Mouse (Mus musculus) kidney, embryonic 16.5 days (tissue): ENCODE measurements around the gene Gtf3c5. TPM values are rescaled to one million over a fixed set of nuclear protein-coding genes. Genes with fewer than 3 reads are reported as not detected.

ENCODE experiments used
- ATAC-seq: fragments of 200-750 bp; cut with Nextera tagmentation; 2 replicates; pipeline ENCODE4 v1.8.0; 2017; ENCODE audit warnings: moderate TSS enrichment; ENCODE audit not compliant: low FRiP score, low TSS enrichment
- H3K27ac ChIP-seq: fragments of 300-500 bp; sonication (generic); 2 replicates; pipeline ENCODE4 v1.5.1; 2014; ENCODE audit warnings: low read length
- H3K27me3 ChIP-seq: fragments of 300-500 bp; sonication (generic); 2 replicates; pipeline ENCODE4 v1.6.1; 2014; ENCODE audit warnings: low read length, control low read depth, mixed read lengths; ENCODE audit not compliant: insufficient read depth
- H3K36me3 ChIP-seq: fragments of 300-500 bp; sonication (generic); 2 replicates; pipeline ENCODE4 v1.6.1; 2014; ENCODE audit warnings: low read length, control low read depth, mixed read lengths; ENCODE audit not compliant: insufficient read depth
- H3K4me1 ChIP-seq: fragments of 300-500 bp; sonication (generic); 2 replicates; pipeline ENCODE4 v1.6.1; 2014; ENCODE audit warnings: low read length, control low read depth, mixed read lengths; ENCODE audit not compliant: insufficient read depth
- H3K4me2 ChIP-seq: fragments of 300-500 bp; sonication (generic); replicated peaks from 2 replicates; pipeline ENCODE4 v1.6.1; 2014; ENCODE audit warnings: low read depth, low read length
- H3K4me3 ChIP-seq: fragments of 300-500 bp; sonication (generic); 2 replicates; pipeline ENCODE4 v1.5.1; 2014; ENCODE audit warnings: mild to moderate bottlenecking, low read length
- H3K9ac ChIP-seq: fragments of 300-500 bp; sonication (generic); replicated peaks from 2 replicates; pipeline ENCODE4 v1.6.1; 2014; ENCODE audit warnings: low read length
- H3K9me3 ChIP-seq: fragments of 300-500 bp; sonication (generic); 2 replicates; pipeline ENCODE4 v1.6.1; 2016; ENCODE audit warnings: low read length, control low read depth
- WGBS: fragments of 180-500 bp; shearing (Covaris S2); extraction: QIAGEN DNeasy Blood & Tissue Kit; methylation state at CpG from one replicate; pipeline ENCODE4 v1.1.7; 2014; 5-methylcytosine and 5-hydroxymethylcytosine counted together
- microRNA-seq: library from miRNA; unstranded; fragments of <30 nt; microRNA quantifications from one replicate; pipeline ENCODE4, GENCODE M21; 2016
- polyA plus RNA-seq: library from polyadenylated mRNA; unstranded; fragments of >200 nt; fragmentation: Nextera tagmentation; extraction: Ambion mirVana; gene quantifications from 2 replicates; pipeline ENCODE4 v1.2.1, GENCODE M21; 2015

The Gtf3c5 gene
- polyA plus RNA-seq, 1 experiment from 2014 or later, result 48.5 TPM

DNA sequence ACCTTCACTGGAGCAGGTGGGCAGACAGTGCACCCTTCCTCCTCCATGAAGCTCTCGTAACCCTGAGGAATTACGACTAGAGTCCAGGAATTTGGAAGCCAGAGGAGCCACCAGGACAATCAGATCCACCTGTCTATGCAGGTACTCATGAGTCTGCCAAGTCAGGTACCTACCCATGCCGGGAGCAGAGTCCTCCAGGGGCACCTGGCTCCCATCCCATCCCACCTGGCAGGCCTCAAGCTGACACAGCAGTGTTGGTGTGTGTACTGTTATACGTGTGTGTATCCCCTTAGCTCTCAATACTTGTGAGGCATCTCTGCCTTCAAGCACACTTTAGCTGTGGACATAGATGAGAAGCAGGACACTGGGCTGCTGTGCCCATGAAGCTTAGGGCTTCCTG is 61.4 kb downstream of the Gtf3c5 start:
- Histone ChIP-seq H3K9me3 (no peaks in the 10 kb centered on the region), H3K4me1 (peaks cover 36% of the 10 kb centered on the region), H3K4me3 (no peak overlapping the region), H3K36me3 (no peaks in the 10 kb centered on the region), H3K27ac (no peak overlapping the region), H3K9ac (no peak overlapping the region), H3K4me2 (no peak overlapping the region), H3K27me3 (no peaks in the 10 kb centered on the region)
- WGBS, result 80% methylated on average over 4 of the region's 4 CpGs
- no peak for ATAC-seq

- Histone ChIP-seq H3K4me2 (no peak overlapping the region), H3K9ac (no peak overlapping the region), H3K4me1 (peaks cover 33% of the 10 kb centered on the region), H3K9me3 (no peaks in the 10 kb centered on the region), H3K27me3 (no peaks in the 10 kb centered on the region), H3K27ac (no peak overlapping the region), H3K36me3 (no peaks in the 10 kb centered on the region), H3K4me3 (no peak overlapping the region)
- 77% methylated on average over 6 of the region's 6 CpGs for WGBS
- no peak for ATAC-seq
Measured at GRCm38 (mm10) chr2:28521571-28522151, 61.9 kb downstream of the Gtf3c5 start.

GRCm38 (mm10) chr2:28520581-28520980 is 63.0 kb downstream of the Gtf3c5 start:
- 81% methylated on average over 5 of the region's 5 CpGs for WGBS
- Histone ChIP-seq H3K36me3 (no peaks in the 10 kb centered on the region), H3K9ac (no peak overlapping the region), H3K4me3 (no peak overlapping the region), H3K27ac (no peak overlapping the region), H3K9me3 (no peaks in the 10 kb centered on the region), H3K27me3 (no peaks in the 10 kb centered on the region), H3K4me2 (no peak overlapping the region), H3K4me1 (peaks cover 25% of the 10 kb centered on the region)
- ATAC-seq, result no peak

GRCm38 (mm10) chr2:28518231-28518630 is 65.3 kb downstream of the Gtf3c5 start:
- Histone ChIP-seq H3K9me3 (no peaks in the 10 kb centered on the region), H3K27me3 (no peaks in the 10 kb centered on the region), H3K36me3 (no peaks in the 10 kb centered on the region), H3K4me1 (peaks cover 19% of the 10 kb centered on the region), H3K4me3 (no peak overlapping the region), H3K9ac (no peak overlapping the region), H3K4me2 (no peak overlapping the region), H3K27ac (no peak overlapping the region)
- no peak for ATAC-seq
- WGBS, result 59% methylated on average over 2 of the region's 2 CpGs

GRCm38 (mm10) chr2:28517206-28517909 is 66.2 kb downstream of the Gtf3c5 start:
- Histone ChIP-seq H3K9me3 (no peaks in the 10 kb centered on the region), H3K4me1 (peaks cover 19% of the 10 kb centered on the region), H3K9ac (no peak overlapping the region), H3K4me2 (no peak overlapping the region), H3K27ac (no peak overlapping the region), H3K27me3 (no peaks in the 10 kb centered on the region), H3K4me3 (no peak overlapping the region), H3K36me3 (no peaks in the 10 kb centered on the region)
- 40% methylated on average over 5 of the region's 5 CpGs for WGBS
- no peak for ATAC-seq

Small RNA genes within 50 kb of the gene (microRNA-seq; reads per million reads assigned to microRNA genes)
- not detected for gene Gm22824

Other genes with a start within 250 kb of the Gtf3c5 start
- 5.2 and 7.1 TPM in 2 replicates for gene Ppp1r26, start 137.0 kb downstream of the Gtf3c5 start, polyA plus RNA-seq
- gene 1700007K13Rik, start 117.4 kb downstream of the Gtf3c5 start, polyA plus RNA-seq, result 0.22 and 0.94 TPM in 2 replicates
- gene Mrps2, start 115.7 kb downstream of the Gtf3c5 start, polyA plus RNA-seq, result 70.8 and 74.2 TPM in 2 replicates
- 5.5 and 6.3 TPM in 2 replicates for gene Gbgt1, start 86.9 kb downstream of the Gtf3c5 start, polyA plus RNA-seq
- gene Gm10134, start 77.7 kb downstream of the Gtf3c5 start, polyA plus RNA-seq, result 8.3 and 9.8 TPM in 2 replicates
- gene Ralgds, start 70.6 kb downstream of the Gtf3c5 start, polyA plus RNA-seq, result 24.7 and 28.7 TPM in 2 replicates
- not detected in 2 replicates for gene Cel, start 20.3 kb downstream of the Gtf3c5 start, polyA plus RNA-seq
- 0.33 and 0.42 TPM in 2 replicates for gene Gfi1b, start 38.2 kb upstream of the Gtf3c5 start, polyA plus RNA-seq
- 23.1 and 23.3 TPM in 2 replicates for gene Tsc1, start 57.5 kb upstream of the Gtf3c5 start, polyA plus RNA-seq
- gene Spaca9, start 116.0 kb upstream of the Gtf3c5 start, polyA plus RNA-seq, result 2.3 and 2.7 TPM in 2 replicates
- gene Ak8, start 116.4 kb upstream of the Gtf3c5 start, polyA plus RNA-seq, result 0.94 and 1.2 TPM in 2 replicates